Mouse (Mus musculus): ENCODE measurements at regions not wholly inside any gene's neighbourhood (a gene's known extent, or its start where the extent isn't known, plus 50 kb on each side); places are given as distances from the start of the nearest gene placed in this dataset.
A peak's percentile ranks its signal among the peaks of the same experiment; 100 is the strongest.
"Not testable (repeated sequence)": the region's sequence is repeated elsewhere in the genome, so short reads cannot be mapped to it uniquely, and the experiment has no call there.

DNA sequence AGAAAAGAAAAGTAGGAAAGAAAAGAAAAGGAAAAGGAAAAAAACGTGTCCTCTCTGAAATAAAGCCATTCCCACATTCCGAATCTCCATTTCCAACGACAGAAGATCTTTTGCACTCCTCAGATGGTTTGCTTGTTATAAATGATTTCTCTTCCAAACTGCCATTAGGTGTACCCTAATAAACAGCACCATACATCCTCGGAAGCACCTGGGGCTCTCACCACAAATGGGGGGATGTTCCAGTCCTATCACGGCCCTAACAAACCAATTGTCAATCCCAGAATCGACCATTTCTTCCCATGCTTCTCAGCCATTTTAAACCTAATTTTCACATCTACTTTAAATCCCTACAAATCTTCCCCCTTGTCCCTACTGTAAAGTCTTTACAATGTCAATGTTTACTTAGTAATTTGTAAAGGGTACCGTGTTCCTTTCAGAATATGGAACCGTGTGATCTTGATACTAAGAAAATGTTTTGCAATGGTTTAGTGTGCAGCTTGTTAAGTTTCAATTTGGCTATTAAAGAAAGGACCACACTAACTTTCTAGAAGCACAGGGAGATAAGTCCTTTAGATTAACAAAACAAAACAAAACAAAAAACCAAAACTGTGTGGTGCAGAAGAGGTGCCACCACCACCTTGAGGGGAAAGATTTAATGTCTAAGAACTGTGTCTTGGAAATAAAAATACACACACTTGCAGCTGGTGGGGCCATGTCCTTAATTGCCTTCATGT, 66.6 kb upstream of the Chd2 start:
- DNase-seq (ENCODE audit: low spot score) = no peak

DNA sequence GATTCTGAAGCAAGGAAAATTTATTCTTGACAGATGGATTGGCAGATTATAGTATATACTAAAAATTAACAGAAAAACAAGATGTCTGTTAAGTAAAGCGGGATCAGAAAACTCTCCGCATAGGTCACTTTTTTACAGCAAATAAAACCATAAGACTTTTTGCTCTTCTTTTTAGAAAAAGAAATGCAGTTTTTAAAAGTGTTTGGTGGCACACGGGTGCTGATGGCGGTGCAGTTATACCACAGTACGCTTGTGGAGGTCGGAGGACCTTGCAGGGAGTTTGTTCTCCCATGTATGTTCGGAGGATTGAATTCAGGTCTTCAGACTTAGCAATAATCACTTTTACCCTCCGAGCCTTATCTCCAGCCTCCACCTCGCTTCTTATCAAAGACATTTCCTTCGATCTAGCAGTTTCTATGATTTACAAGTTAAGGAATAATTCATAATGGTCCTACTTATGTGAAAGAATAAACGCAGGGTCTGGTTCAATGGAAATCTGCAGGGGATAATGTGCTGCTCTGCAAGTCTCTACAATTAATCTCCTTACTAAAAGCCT, 65.9 kb upstream of the Chd2 start:
- DNase-seq (ENCODE audit: low spot score) = no peak

DNA sequence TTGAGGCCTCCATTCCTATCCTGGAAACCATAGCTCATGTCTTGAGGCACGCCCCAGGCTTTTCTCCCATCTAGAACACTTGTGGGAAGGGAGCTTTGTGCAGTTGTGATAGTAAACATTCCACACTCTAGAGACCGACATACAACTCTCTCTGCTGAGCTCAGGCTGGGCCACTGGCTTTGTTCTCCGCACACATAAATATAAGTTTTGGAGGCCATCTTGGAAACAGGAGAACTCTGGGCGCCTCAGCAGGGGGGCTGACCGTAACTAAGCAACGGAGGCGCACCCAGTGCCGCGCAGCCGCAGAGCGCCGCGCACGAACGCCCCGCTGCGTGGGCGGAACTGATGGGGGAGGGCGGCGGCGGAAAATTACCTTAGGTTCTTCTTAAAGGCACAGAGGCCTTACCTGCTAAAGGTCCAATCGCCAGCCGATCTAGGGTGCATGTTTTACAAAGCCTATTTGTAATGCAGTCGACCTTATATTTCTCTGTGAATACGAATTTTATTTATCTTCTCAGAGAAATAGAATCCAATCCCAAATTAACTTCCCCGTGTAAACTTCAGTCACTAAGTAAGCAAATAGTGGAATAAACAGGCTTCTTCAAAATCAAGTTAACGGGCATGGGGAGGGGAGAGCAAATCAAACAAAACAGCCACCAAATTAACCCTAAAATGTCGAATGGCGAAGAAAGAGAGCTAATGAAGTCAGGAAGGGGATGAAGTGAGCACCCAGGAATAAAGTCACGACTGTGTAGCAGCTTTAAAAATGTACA, 65.2 kb upstream of the Chd2 start:
- peak; percentile 95 for DNase-seq (ENCODE audit: low spot score)

GRCm38 (mm10) chr7:73604597-73604996, 63.0 kb upstream of the Chd2 start:
- DNase-seq (ENCODE audit: low spot score) = no peak

- no peak for DNase-seq (ENCODE audit: low spot score)
Measured at GRCm38 (mm10) chr7:73602815-73603551, 61.4 kb upstream of the Chd2 start.

- DNase-seq (ENCODE audit: low spot score) = no peak
Measured at GRCm38 (mm10) chr7:73601336-73601735, 59.7 kb upstream of the Chd2 start.

DNA sequence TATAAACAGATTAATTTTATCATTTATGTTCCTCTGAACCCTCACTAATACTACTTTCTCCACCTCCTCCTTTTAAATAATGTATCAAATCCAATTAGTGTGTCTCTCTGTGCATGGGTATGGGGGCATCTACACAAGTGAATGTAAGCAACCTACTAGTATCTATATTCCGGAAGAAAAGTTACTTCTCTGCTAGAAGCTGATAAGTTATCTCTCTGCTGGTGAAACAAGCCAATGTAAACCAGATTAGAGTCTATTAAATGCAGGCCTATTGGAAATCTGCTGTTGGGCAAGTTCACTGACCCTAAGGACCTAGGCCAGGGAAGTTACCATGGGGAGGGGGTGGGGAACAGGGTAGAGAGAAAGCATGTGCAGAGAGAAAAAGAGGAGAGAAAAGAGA, 59.1 kb upstream of the Chd2 start:
- no peak for DNase-seq (ENCODE audit: low spot score)

GRCm38 (mm10) chr7:73600003-73600385, 58.4 kb upstream of the Chd2 start:
- not testable (repeated sequence) for DNase-seq (ENCODE audit: low spot score)

GRCm38 (mm10) chr7:73599354-73600002, 57.8 kb upstream of the Chd2 start:
- no peak for DNase-seq (ENCODE audit: low spot score)

GRCm38 (mm10) chr7:73597968-73598367, 56.3 kb upstream of the Chd2 start:
- no peak for DNase-seq (ENCODE audit: low spot score)

GRCm38 (mm10) chr7:73596866-73597840, 55.5 kb upstream of the Chd2 start:
- DNase-seq (ENCODE audit: low spot score) = no peak

- DNase-seq (ENCODE audit: low spot score) = no peak
Measured at GRCm38 (mm10) chr7:73596415-73596814, 54.8 kb upstream of the Chd2 start.

DNA sequence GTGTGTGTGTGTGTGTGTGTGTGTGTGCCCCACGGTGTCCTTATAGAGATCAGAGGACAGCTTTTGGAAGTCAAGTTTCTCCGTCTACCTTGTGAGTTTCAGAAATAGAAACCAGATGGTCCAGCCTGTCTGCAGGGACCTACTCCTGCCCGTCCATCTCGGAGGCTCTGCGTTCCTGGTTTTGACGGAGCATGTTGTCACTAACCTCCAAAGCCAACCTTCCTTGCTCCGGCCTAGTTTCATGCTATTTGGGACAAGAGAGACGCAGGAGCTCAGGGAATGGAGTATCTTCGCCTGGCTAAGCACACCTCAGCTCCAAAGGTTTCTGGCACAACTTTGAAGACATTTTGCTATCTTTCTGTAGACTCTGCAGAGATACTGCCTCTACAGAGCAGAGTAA, 54.2 kb upstream of the Chd2 start:
- DNase-seq (ENCODE audit: low spot score) = peak; percentile 38

DNA sequence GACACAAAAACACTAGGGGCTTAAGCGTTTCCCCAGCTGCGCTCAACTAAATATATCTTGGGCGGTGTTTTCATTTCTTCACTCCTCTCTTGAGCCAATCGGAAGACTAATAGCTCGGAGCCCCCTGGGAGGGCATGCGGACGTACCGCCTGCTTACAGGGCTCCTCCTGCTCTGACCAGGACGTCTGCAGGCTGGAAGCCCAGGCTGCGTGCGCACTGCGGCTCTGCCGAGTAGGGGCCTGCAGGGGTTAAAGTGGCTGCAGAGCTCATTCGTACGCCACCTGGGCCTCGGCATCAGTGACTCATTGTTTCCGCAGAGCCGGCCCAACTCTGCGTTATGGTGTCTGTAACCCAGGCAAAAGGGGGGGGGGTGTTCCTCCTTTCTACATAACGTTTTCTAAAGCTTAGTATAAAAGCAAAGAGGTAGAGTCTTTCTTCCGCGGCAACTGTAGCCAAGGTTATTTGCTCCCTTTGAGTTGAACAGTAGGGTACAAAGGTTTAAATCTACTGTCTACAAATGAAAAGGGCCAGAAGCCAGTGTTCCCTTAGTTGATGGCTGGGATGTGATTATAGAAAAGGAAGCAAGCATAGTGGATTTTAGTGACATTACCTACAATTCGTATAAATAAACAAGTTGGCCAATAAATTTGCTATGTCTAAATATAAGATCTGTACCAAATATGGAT, 53.7 kb upstream of the Chd2 start:
- DNase-seq (ENCODE audit: low spot score) = peak; percentile 98

- DNase-seq (ENCODE audit: low spot score) = peak; percentile 80
Measured at GRCm38 (mm10) chr7:73594492-73595139, 53.0 kb upstream of the Chd2 start.

DNA sequence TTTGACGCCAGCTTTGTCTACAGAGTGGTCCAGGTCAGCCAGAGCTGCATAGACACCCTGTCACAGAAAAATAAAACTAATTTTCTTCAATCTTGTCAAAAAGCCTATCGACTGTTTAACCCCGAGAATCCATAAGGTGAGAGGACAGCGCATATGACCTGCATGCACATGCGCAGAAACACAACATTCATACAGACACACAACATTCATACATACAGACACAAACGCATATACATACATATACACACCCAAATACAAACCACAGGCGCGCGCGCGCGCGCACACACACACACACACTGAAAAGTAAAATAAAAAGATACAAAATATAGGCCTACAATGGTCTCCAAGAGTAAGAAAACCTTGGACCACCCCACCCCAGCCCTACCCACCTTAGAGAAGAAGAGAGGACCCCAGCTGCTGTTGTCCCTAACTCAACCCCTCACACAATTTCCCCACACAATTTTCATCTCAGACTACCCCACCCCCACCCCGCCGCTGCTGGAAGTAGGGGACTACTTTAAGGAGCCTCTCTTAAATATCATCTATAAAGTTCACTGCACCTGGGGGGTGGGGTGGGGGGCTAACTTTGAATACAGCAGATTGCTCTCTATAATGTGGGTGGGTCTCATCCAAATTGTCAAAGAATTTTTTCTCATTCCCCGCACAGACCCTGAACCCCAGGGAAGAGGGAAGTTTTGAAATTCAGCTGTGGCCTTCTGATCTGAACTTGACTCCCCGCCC, 52.2 kb upstream of the Chd2 start:
- no peak for DNase-seq (ENCODE audit: low spot score)

DNA sequence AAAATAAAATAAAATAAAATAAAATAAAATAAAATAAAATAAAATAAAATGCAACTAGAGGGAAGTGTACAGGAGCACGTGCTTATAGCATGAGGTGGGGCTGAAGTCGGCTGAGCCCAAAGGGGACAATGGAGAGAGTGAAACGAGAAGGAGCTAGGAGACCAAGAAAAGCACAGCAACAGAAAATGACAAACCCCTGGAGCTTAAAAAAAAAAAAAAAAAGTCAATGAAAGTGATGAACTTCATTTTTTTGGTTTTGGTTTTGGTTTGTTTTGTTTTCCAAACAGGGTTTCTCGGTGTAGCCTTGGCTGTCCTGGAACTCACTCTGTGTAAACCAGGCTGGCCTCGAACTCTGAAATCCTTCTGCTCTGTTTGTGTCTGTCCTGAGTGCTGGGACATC, 51.2 kb upstream of the Chd2 start:
- no peak for DNase-seq (ENCODE audit: low spot score)
